Mouse (Mus musculus): Measurements from ENCODE around the gene Pskh1. TPM values are rescaled to one million over a fixed set of nuclear protein-coding genes. Genes with fewer than 3 reads are reported as not detected.

Gene Pskh1
- polyA plus RNA-seq (2017; shearing (Covaris generic)), result 28.6 TPM

DNA sequence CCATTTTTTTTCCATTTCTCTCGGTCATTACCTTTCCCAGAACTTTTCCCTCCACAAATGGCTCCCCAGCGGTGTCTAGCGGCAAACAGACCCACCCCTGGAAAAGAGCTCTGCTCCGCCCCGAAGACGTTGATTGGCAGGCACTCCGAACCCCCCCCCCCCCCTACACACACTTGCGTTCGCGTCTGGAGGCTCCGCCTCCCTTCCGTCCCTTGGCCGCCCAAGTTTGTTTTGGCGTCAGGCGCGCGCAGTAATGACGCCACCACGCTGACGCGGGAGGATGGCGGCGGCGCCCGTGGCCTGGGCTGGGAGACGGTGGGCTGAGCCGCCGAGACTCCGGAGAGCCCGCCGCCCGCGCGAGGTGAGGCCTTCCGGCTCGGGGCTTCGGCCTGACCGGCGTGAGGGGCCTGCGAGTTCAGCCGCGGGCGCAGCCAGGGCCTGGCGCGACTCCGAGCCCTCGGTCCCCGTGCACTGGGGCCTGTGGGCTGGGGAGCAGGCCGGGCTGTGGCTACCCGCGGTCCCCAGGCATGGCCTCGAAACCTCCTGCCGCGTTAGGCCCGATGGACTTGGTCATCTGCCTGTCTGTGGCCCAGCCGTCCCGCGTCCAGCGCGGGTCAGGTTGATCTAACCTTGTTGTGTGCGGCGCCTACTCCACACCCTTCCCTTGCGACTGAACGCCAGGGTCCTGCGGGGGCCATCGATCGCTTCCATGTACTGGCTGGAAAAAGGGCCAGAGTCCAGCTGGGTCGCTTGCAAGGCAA is at the start of gene Pskh1:
Gene Pskh1, plus strand, starts transcription at position 262 of the 761 bp plus-strand sequence.

DNA sequence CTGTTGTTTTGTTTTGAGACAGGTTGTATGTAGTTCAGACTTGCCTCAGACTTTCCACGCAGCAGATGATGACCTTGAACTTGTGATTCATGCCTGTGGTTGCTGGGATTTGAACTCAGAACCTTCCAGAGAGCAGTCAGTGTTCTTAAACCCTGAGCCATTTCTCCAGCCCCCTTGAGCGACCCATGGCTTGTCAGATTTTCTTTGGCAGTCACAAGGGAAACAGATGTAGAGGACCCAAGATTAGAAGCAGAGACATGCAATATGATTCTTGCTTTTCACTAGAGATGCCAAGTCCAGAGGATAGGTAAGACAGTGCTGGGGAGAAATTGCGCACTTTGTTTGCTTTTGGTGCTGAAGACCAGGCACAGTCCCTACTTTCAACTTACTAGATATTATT is 47.1 kb upstream of the Pskh1 start, which contains the start of gene Cenpt:
Gene Cenpt, minus strand, starts transcription at position 101 of the 400 bp plus-strand sequence.

DNA sequence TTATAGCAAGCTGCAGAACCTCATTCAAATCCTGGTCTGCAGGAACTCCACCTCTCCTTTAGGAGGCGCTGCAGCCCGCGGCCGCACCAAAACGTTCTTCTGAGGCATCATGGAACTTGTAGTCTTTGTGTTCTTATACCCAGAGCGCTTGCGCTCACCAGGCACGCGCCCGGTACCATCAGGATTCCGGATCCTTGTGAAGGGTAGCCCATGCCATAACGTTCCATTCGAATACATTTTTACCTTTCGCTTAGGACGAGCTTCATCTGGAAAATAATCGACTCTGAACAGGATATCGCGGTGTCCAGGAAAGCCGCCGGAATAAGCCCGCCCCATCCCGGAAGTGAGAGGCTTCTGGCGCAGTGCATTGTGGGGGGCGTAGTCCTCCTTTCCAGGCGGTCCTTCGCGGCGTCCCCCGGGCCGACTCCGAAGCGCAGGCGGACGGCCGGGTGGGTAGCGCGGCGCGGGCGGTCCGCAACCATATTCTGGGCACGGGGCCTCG is 45.5 kb upstream of the Pskh1 start, which contains the start of gene Thap11:
Gene Thap11, plus strand, starts transcription at position 418 of the 502 bp plus-strand sequence.

DNA sequence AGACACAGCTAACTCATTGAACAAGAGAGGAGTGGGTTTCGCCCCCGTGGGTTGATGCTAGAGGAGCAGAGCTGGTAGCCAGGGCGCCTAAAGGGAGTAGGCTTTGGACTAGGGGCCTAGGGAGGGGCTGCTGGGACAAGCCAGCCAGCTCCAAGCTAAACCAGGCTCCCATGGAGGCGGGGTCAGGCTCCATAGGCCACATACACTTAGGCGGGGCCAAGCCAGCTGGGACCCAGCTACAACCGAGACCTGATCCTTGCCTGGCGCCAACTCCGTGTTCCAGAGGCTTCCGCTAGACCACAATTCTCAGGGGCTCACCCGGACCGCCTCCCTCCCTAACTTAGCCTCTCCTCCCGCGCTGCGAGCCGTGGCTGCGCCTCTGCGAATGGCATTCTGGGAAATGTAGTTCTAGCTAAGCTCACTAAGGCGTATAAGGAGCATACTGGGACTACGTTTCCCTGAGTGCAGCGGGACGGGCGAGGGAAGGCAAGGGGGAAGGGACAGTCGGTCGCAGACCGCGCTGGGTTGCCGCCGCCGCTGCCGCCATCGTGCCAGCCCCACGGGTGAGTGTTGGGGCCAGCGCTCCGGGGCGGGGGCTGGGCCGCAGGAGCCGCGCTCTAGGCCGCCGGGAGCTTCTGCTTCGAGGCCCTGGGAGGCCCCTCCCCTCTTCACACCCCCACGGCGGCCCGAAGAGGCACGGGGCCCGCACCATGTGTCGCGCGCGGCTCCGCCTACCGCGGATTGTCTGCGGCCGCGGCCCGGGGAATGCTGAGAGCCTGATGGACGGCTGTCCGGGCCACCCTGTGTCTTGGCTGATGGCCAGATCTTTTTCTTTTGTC is 39.9 kb upstream of the Pskh1 start, which contains the start of gene Nutf2:
Gene Nutf2, plus strand, starts transcription at position 438 of the 839 bp plus-strand sequence.

DNA sequence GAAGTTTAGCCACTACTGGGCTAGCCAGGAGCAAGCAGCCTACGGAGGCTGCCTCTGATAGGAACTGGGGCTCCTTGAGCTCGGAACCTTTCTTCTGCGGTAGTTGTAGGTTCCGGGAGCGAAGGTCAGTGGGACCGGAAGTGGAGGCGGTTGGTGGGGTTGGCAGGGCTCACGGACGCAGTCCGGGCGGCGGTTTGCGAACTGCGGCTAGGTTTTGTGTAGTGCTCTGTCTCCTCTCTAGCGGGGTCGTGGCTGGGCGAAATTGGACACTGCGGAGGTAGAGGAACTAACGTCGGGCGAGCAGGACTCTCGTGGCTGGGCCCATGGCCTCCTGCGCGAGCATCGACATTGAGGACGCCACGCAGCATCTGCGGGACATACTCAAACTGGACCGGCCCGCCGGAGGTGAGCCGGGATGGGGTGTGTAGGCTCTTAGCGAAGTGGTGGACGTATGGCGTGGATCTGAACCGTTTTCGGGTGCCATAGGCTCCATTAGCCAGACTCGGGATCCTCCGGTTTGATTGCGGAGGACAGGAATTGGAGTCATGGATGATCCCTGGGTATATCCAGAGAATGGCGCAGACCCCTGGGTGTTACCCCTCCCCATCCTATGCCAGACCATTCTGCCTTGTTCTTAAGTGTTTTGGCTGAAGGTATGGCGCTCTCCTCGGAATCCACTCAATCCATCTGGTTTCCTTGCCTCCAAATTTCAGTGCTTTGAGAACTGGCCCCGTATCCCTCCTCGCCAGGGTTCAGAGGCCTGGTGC is 19.3 kb upstream of the Pskh1 start, which contains the start of gene Edc4:
Gene Edc4, plus strand, starts transcription at position 128 of the 767 bp plus-strand sequence.

DNA sequence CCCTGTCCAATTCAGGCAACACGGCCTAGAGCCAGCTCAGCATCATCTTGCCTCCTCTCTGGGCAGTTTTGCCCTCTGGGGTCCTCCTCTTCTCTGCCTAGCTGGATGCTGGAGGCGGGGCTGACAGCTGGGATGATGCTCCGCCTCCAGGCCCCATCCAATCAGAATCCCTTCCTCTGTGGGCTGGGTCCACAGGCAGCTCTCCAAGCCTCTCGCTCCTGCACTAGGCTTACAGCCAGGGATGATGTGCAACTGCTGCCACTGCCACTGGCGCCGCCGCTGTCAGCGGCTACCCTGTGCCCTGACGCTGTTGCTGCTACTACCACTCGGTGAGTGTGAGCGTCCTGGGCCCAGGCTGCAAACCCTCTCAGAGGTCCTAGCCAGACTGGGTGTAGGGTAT is 6.9 kb upstream of the Pskh1 start, which contains the start of gene Nrn1l:
Gene Nrn1l, plus strand, starts transcription at position 229 of the 400 bp plus-strand sequence.

DNA sequence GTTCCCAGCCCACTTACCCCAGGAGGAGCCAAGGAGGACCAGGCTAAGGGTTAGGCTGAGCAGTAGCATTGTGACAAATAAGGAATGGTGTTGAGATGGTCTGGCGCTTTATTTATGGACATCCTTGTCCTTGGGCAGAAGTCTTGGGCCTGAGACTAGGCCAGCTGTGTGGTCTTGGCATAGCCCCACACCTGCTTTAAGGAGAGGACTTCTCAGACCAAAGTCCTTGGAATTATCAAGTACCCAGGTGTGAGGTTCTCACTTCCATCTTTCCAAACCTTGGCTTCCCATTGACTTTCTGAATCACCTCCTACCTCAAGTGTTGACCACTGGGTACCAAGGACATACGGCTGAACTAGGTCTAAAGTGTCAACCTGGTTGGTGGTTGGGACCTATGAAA is 33.5 kb downstream of the Pskh1 start, which contains the start of gene Ctrl:
Gene Ctrl, minus strand, starts transcription at position 101 of the 400 bp plus-strand sequence.

DNA sequence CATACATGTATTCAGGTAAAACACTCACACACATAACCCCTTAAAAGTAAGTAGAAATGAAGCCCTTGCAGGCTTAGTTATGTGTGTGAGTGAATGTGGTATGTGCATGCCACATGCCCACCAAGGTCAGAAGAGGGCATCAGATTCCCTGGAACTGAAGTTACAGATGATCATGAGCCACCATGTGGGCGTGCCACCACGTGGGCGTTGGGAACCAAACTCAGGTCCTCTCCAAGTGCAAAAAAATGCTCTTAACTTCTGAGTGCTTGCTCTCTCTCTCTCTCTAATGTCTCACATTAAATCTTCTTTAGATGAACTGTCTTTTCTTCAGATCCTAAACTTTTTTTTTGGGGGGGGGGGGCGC is 38.0 kb downstream of the Pskh1 start, which contains the start of gene Psmb10:
Gene Psmb10, minus strand, starts transcription at position 139 of the 364 bp plus-strand sequence.

DNA sequence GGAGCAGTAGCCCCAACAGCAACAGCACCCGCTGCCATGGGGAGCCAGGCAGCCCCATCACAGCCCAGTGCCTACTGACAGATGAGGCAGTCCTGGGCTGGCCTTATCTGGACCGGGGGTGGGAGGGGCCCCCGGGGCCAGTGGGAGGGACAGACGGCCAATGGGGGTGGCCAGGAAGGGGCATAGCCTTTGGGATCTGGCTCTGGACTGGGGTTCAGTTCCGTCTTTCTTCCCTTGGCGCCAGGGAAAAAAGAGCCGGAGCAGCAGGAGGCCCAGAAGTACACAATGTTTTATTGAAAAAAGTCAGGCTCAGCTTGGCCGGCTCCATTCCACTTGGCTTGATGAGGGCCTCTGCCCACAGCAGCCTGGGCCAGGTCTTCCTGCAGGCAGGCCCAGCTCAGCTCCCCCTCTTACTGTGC is 43.1 kb downstream of the Pskh1 start, which contains the start of gene Lcat:
Gene Lcat, minus strand, starts transcription at position 62 of the 419 bp plus-strand sequence.

DNA sequence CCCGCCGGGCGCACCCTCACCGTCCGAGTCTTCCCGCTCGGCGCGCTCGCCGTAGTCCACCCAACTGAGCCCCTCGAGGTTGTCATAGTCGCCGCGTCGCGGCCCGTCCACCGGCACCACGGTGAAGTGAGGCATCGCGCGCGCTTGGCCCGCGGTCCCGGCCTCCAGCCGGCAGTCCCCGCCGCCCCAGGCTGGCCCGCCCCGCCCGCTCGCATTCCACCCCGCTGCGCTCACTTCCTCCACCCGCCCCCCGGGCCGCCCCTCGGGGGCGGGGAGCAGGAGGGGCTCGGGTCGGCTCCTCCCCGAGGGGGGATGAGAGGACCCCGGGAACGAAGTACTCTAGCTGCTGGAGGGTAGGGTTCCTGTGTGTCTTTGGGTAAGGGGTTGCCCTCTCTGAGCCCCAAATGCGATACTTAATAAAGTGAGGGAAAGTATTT is 65.7 kb downstream of the Pskh1 start, which contains the start of gene Slc12a4:
Gene Slc12a4, minus strand, starts transcription at position 193 of the 437 bp plus-strand sequence.

DNA sequence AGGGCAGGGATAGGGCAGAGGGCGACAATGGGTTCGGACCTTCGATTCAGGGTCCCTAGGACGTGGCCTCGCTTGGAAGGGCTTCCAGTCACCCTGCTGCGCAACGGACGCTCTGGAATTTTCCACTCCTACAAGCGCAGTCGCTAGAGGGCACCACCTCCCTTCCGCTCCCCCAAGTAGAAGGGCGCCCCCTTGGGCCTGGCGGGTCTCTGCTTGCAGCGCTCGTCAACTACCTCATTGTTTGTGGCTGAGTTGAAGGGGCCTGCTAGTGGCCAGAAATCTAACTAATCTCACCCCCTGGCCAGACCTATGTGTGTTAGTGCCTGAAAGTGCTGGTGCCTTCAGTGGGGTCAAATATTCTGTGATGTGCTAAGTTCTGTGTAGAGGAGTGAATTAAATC is 79.1 kb downstream of the Pskh1 start, which contains the start of gene Dpep3:
Gene Dpep3, minus strand, starts transcription at position 105 of the 400 bp plus-strand sequence.

Other genes starting within 250 kb of the Pskh1 start
- gene Carmil2, start 214.2 kb upstream of the Pskh1 start, polyA plus RNA-seq (2017; shearing (Covaris generic)), result 167 TPM
- gene Acd, start 199.3 kb upstream of the Pskh1 start, polyA plus RNA-seq (2017; shearing (Covaris generic)), result 75.1 TPM
- gene Pard6a, start 199.3 kb upstream of the Pskh1 start, polyA plus RNA-seq (2017; shearing (Covaris generic)), result 9.0 TPM
- gene 4933405L10Rik, start 192.8 kb upstream of the Pskh1 start, polyA plus RNA-seq (2017; shearing (Covaris generic)), result not detected
- gene Enkd1, start 192.2 kb upstream of the Pskh1 start, polyA plus RNA-seq (2017; shearing (Covaris generic)), result 2.1 TPM
- gene Gfod2, start 141.8 kb upstream of the Pskh1 start, polyA plus RNA-seq (2017; shearing (Covaris generic)), result 5.2 TPM
- 23.6 TPM for gene Ranbp10, start 73.1 kb upstream of the Pskh1 start, polyA plus RNA-seq (2017; shearing (Covaris generic))
- 0.85 TPM for gene Tsnaxip1, start 72.7 kb upstream of the Pskh1 start, polyA plus RNA-seq (2017; shearing (Covaris generic))
- gene Cenpt, start 47.2 kb upstream of the Pskh1 start, polyA plus RNA-seq (2017; shearing (Covaris generic)), result 19.7 TPM
- gene Thap11, start 45.3 kb upstream of the Pskh1 start, polyA plus RNA-seq (2017; shearing (Covaris generic)), result 36.7 TPM
- gene Nutf2, start 39.9 kb upstream of the Pskh1 start, polyA plus RNA-seq (2017; shearing (Covaris generic)), result 12.7 TPM
- gene Edc4, start 19.6 kb upstream of the Pskh1 start, polyA plus RNA-seq (2017; shearing (Covaris generic)), result 80.7 TPM
- gene Nrn1l, start 6.9 kb upstream of the Pskh1 start, polyA plus RNA-seq (2017; shearing (Covaris generic)), result 1.1 TPM
- 2.1 TPM for gene Ctrl, start 33.4 kb downstream of the Pskh1 start, polyA plus RNA-seq (2017; shearing (Covaris generic))
- 402 TPM for gene Psmb10, start 38.0 kb downstream of the Pskh1 start, polyA plus RNA-seq (2017; shearing (Covaris generic))
- 0.44 TPM for gene Lcat, start 42.9 kb downstream of the Pskh1 start, polyA plus RNA-seq (2017; shearing (Covaris generic))
- 19.6 TPM for gene Slc12a4, start 65.7 kb downstream of the Pskh1 start, polyA plus RNA-seq (2017; shearing (Covaris generic))
- gene Dpep3, start 79.0 kb downstream of the Pskh1 start, polyA plus RNA-seq (2017; shearing (Covaris generic)), result not detected
- gene Dus2, start 90.9 kb downstream of the Pskh1 start, polyA plus RNA-seq (2017; shearing (Covaris generic)), result 18.3 TPM
- gene Dpep2nb, start 105.5 kb downstream of the Pskh1 start, polyA plus RNA-seq (2017; shearing (Covaris generic)), result 0.49 TPM
- 15.7 TPM for gene Ddx28, start 111.4 kb downstream of the Pskh1 start, polyA plus RNA-seq (2017; shearing (Covaris generic))
- gene Nfatc3, start 158.4 kb downstream of the Pskh1 start, polyA plus RNA-seq (2017; shearing (Covaris generic)), result 139 TPM
- 1.2 TPM for gene Esrp2, start 236.5 kb downstream of the Pskh1 start, polyA plus RNA-seq (2017; shearing (Covaris generic))
- 9.0 TPM for gene Pla2g15, start 250.0 kb downstream of the Pskh1 start, polyA plus RNA-seq (2017; shearing (Covaris generic))

Measured in CD4-positive, CD25-positive, alpha-beta regulatory T cell (primary cell).